Mouse (Mus musculus): ENCODE results near the gene Fut2. TPM values are rescaled to one million over a fixed set of nuclear protein-coding genes. Genes with fewer than 3 reads are reported as not detected.

Fut2 gene
- polyA plus RNA-seq, 1 experiment from 2014 or later: 35.1 TPM

DNA sequence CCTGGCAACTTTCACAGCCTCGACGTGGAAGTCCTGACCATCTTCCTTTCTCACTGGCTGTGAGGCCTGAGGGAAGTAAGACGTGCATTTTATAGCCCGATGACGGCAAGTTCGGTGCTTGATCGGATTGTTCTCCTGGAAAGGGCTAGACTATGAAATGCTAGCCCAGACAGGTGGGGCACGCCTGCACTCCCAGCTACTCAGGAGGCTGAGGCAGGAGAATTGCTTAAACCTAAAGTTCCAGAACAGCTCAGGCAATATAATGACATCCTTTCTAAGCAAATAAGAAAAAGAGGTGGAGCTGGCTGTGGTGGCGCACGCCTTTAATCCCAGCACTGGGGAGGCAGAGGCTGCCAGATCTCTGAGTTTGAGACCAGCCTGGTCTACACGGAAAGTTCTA, 42.7 kb downstream of the Fut2 start:
- Histone ChIP-seq H3K27me3 (ENCODE audit: control insufficient read depth, insufficient read depth, low read length) (no peaks in the 10 kb centered on the region), H3K4me3 (ENCODE audit: low read depth, low read length) (no peak overlapping the region), H3K36me3 (ENCODE audit: control insufficient read depth, insufficient read depth, low read length) (no peaks in the 10 kb centered on the region), H3K4me2 (replicated peaks; ENCODE audit: low read depth) (no peak overlapping the region), H3K27ac (replicated peaks) (no peak overlapping the region), H3K9me3 (ENCODE audit: control insufficient read depth, low read length) (no peaks in the 10 kb centered on the region), H3K9ac (ENCODE audit: low read length) (no peak overlapping the region), H3K4me1 (replicated peaks; ENCODE audit: control insufficient read depth, insufficient read depth) (peaks cover 2% of the 10 kb centered on the region; the same call in 1 of the 2 replicates)
- no peak for TF ChIP-seq CTCF (IDR thresholded peaks at IDR 0.05; ENCODE audit: low read depth)
- DNase-seq (ENCODE audit: low spot score): no peak
- no peak for ATAC-seq (ENCODE audit: low FRiP score, low TSS enrichment)
- 92% methylated on average over 11 of the region's 11 CpGs for WGBS

GRCm38 (mm10) chr7:45621443-45621842, 44.8 kb downstream of the Fut2 start, which contains the start of gene Izumo1:
TSS of gene Izumo1 (plus strand) at chr7:45621811.
- no peaks in the 10 kb centered on the region for H3K27me3 ChIP-seq (ENCODE audit: control insufficient read depth, insufficient read depth, low read length)
- H3K4me2 ChIP-seq (replicated peaks; ENCODE audit: low read depth): no peak within 1 kb of the TSS
- H3K9ac ChIP-seq (ENCODE audit: low read length): no peak within 1 kb of the TSS
- ATAC-seq (ENCODE audit: low FRiP score, low TSS enrichment) (no peak; the same call in 1 of the 2 replicates), DNase-seq (ENCODE audit: low spot score) (peak; percentile 69)
- H3K4me3 ChIP-seq (ENCODE audit: low read depth, low read length): no peak within 1 kb of the TSS
- H3K27ac ChIP-seq (replicated peaks): no peak within 1 kb of the TSS
- TF ChIP-seq EP300 (optimal IDR thresholded peaks at IDR 0.05) (no peak), CTCF (IDR thresholded peaks at IDR 0.05; ENCODE audit: low read depth) (no peak)
- no peaks in the 10 kb centered on the region for H3K36me3 ChIP-seq (ENCODE audit: control insufficient read depth, insufficient read depth, low read length)
- H3K4me1 ChIP-seq (replicated peaks; ENCODE audit: control insufficient read depth, insufficient read depth): no peaks in the 10 kb centered on the region
- WGBS: 38% methylated on average over 9 of the region's 9 CpGs
- no peaks in the 10 kb centered on the region for H3K9me3 ChIP-seq (ENCODE audit: control insufficient read depth, low read length)

DNA sequence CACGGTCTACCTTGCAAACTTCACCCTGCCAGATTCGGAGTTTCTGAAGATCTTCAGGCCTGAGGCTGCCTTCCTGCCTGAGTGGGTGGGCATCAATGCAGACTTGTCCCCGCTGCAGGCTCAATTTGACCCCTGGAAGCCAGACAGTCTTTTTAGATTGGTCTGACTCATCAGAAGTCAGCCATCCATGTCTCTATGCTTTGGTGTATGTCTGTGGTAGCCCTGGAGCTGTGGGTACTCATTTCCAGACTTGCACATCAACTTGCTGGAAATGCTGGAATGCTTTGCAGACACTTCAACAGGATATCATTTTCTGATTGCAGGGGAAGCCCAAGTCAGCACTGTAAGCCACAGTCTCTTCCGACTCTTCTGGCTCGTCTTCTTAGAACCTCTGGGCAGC, 46.6 kb downstream of the Fut2 start:
- ATAC-seq (ENCODE audit: low FRiP score, low TSS enrichment): no peak
- TF ChIP-seq EP300 (optimal IDR thresholded peaks at IDR 0.05): no peak
- no peak for TF ChIP-seq CTCF (IDR thresholded peaks at IDR 0.05; ENCODE audit: low read depth)

DNA sequence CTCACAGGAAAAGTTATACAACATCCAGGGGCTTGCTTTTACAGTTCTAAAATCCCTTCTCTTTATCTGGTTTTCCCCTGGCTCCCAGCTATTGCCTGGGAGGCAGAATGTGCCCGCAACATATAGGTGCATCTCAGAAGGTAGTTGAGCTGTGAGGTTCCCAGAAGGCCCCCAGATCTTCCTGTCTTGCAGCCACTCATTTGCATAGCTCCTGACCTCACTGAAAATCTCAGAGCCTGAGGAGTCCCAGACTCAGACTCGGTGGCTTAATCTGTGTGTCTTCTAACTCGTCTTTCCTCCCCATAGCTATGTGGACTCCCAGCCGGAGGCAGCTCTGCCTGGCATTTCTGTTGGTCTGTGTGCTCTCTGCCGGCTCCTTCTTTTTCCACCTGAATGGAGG, 47.9 kb downstream of the Fut2 start:
- no peak for TF ChIP-seq CTCF (IDR thresholded peaks at IDR 0.05; ENCODE audit: low read depth)
- ATAC-seq (ENCODE audit: low FRiP score, low TSS enrichment): no peak
- no peak overlapping the region for H3K27ac ChIP-seq (replicated peaks)
- H3K36me3 ChIP-seq (ENCODE audit: control insufficient read depth, insufficient read depth, low read length): no peaks in the 10 kb centered on the region
- no peaks in the 10 kb centered on the region for H3K9me3 ChIP-seq (ENCODE audit: control insufficient read depth, low read length)
- no peak for DNase-seq (ENCODE audit: low spot score)
- no peak overlapping the region for H3K9ac ChIP-seq (ENCODE audit: low read length)
- no peak overlapping the region for H3K4me2 ChIP-seq (replicated peaks; ENCODE audit: low read depth)
- H3K27me3 ChIP-seq (ENCODE audit: control insufficient read depth, insufficient read depth, low read length): no peaks in the 10 kb centered on the region
- no peak overlapping the region for H3K4me3 ChIP-seq (ENCODE audit: low read depth, low read length)
- WGBS: 86% methylated on average over 5 of the region's 5 CpGs
- H3K4me1 ChIP-seq (replicated peaks; ENCODE audit: control insufficient read depth, insufficient read depth): no peaks in the 10 kb centered on the region

More for the DNA sequence above, 46.6 kb downstream of the Fut2 start:
- no peak overlapping the region for H3K27ac ChIP-seq (replicated peaks)
- no peaks in the 10 kb centered on the region for H3K27me3 ChIP-seq (ENCODE audit: control insufficient read depth, insufficient read depth, low read length)
- 86% methylated on average over 5 of the region's 5 CpGs for WGBS
- H3K9me3 ChIP-seq (ENCODE audit: control insufficient read depth, low read length): no peaks in the 10 kb centered on the region
- H3K9ac ChIP-seq (ENCODE audit: low read length): no peak overlapping the region
- H3K36me3 ChIP-seq (ENCODE audit: control insufficient read depth, insufficient read depth, low read length): no peaks in the 10 kb centered on the region
- H3K4me1 ChIP-seq (replicated peaks; ENCODE audit: control insufficient read depth, insufficient read depth): no peaks in the 10 kb centered on the region
- H3K4me3 ChIP-seq (ENCODE audit: low read depth, low read length): no peak overlapping the region
- H3K4me2 ChIP-seq (replicated peaks; ENCODE audit: low read depth): no peak overlapping the region
- no peak for DNase-seq (ENCODE audit: low spot score)

GRCm38 (mm10) chr7:45617042-45617695, 49.0 kb downstream of the Fut2 start, which contains the start of gene Fut1:
TSS of gene Fut1 (plus strand) at chr7:45617289.
- ATAC-seq (ENCODE audit: low FRiP score, low TSS enrichment): peak; percentile 53
- 5% methylated on average over 29 of the region's 31 CpGs for WGBS
- H3K4me3 ChIP-seq (ENCODE audit: low read depth, low read length): peak within 1 kb of the TSS; percentile 8; the same call in 1 of the 2 replicates
- no peaks in the 10 kb centered on the region for H3K36me3 ChIP-seq (ENCODE audit: control insufficient read depth, insufficient read depth, low read length)
- H3K4me1 ChIP-seq (replicated peaks; ENCODE audit: control insufficient read depth, insufficient read depth): no peaks in the 10 kb centered on the region
- H3K27ac ChIP-seq (replicated peaks): peak within 1 kb of the TSS; percentile 71
- H3K9ac ChIP-seq (ENCODE audit: low read length): peak within 1 kb of the TSS; percentile 31; the same call in 1 of the 2 replicates
- TF ChIP-seq CTCF (IDR thresholded peaks at IDR 0.05; ENCODE audit: low read depth): no peak
- no peak for TF ChIP-seq EP300 (optimal IDR thresholded peaks at IDR 0.05)
- no peaks in the 10 kb centered on the region for H3K27me3 ChIP-seq (ENCODE audit: control insufficient read depth, insufficient read depth, low read length)
- no peaks in the 10 kb centered on the region for H3K9me3 ChIP-seq (ENCODE audit: control insufficient read depth, low read length)
- peak within 1 kb of the TSS; percentile 44 for H3K4me2 ChIP-seq (replicated peaks; ENCODE audit: low read depth)
- DNase-seq (ENCODE audit: low spot score): peak; percentile 63

DNA sequence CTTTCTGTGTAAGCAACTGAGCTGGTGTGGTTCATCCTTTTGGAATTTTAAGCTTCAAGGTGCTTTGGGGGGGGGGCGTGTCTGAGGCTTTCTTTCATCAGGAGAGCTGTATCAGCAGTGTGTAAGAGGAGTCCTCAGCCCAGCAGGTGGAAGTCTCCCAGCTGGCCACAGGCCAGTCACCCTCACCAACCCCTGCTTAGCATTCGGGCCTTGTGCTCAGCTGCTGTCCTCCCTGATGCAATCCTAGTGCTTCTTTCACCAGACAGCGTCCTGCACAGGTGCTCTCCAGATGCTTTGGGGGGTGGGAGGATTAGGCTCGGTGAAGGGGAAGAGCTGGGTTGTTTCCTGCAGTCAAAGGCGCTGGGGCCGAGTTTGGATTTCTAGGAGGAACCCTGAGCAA, 49.9 kb downstream of the Fut2 start:
- 44% methylated on average over 6 of the region's 6 CpGs for WGBS
- peak; percentile 35; the same call in 1 of the 2 replicates for ATAC-seq (ENCODE audit: low FRiP score, low TSS enrichment)
- H3K27ac ChIP-seq (replicated peaks): 0 out of 2 replicates have a peak overlapping the region, but pooled peaks have one; percentile 58

More for the DNA sequence above, 49.9 kb downstream of the Fut2 start:
- no peaks in the 10 kb centered on the region for H3K9me3 ChIP-seq (ENCODE audit: control insufficient read depth, low read length)
- H3K36me3 ChIP-seq (ENCODE audit: control insufficient read depth, insufficient read depth, low read length): no peaks in the 10 kb centered on the region
- no peak for DNase-seq (ENCODE audit: low spot score)
- H3K27me3 ChIP-seq (ENCODE audit: control insufficient read depth, insufficient read depth, low read length): no peaks in the 10 kb centered on the region
- TF ChIP-seq EP300 (optimal IDR thresholded peaks at IDR 0.05) (no peak), CTCF (IDR thresholded peaks at IDR 0.05; ENCODE audit: low read depth) (no peak)
- H3K4me1 ChIP-seq (replicated peaks; ENCODE audit: control insufficient read depth, insufficient read depth): no peaks in the 10 kb centered on the region
- no peak overlapping the region for H3K4me2 ChIP-seq (replicated peaks; ENCODE audit: low read depth)
- no peak overlapping the region for H3K9ac ChIP-seq (ENCODE audit: low read length)
- no peak overlapping the region for H3K4me3 ChIP-seq (ENCODE audit: low read depth, low read length)

All from stomach, postnatal 0 days (tissue).